Mouse (Mus musculus) heart, embryonic 10.5 days (tissue): ENCODE results near the gene Kdelr3. TPM values are rescaled to one million over a fixed set of nuclear protein-coding genes. Genes with fewer than 3 reads are reported as not detected.

Experiments used
- DNase-seq: peaks from one replicate; pipeline ENCODE4 v3.0.0-alpha.2; 2017; ENCODE audit warnings: low spot score
- H3K27ac ChIP-seq: fragments of 300-500 bp; sonication (generic); 2 replicates; pipeline ENCODE4 v1.5.1; 2016; ENCODE audit warnings: mild to moderate bottlenecking
- H3K27me3 ChIP-seq: fragments of 300-500 bp; sonication (generic); 2 replicates; pipeline ENCODE4 v1.6.1; 2016; ENCODE audit warnings: mild to moderate bottlenecking; ENCODE audit not compliant: poor library complexity, insufficient read depth, severe bottlenecking
- H3K36me3 ChIP-seq: fragments of 300-500 bp; sonication (generic); 2 replicates; pipeline ENCODE4 v1.6.1; 2016; ENCODE audit warnings: mild to moderate bottlenecking, moderate library complexity
- H3K4me1 ChIP-seq: fragments of 300-500 bp; sonication (generic); 2 replicates; pipeline ENCODE4 v1.6.1; 2016; ENCODE audit warnings: mild to moderate bottlenecking
- H3K4me3 ChIP-seq: fragments of 300-500 bp; sonication (generic); 2 replicates; pipeline ENCODE4 v1.5.1; 2016; ENCODE audit warnings: mild to moderate bottlenecking, moderate library complexity
- H3K9me3 ChIP-seq: fragments of 300-500 bp; sonication (generic); 2 replicates; pipeline ENCODE4 v1.6.1; 2016; ENCODE audit warnings: mild to moderate bottlenecking, moderate library complexity
- WGBS: fragments of 180-500 bp; shearing (Covaris S2); methylation state at CpG from one replicate; pipeline ENCODE4 v1.1.7; 2016; 5-methylcytosine and 5-hydroxymethylcytosine counted together
- microRNA-seq: library from miRNA; unstranded; fragments of <30 nt; microRNA quantifications from one replicate; pipeline ENCODE4, GENCODE M21; 2017
- polyA plus RNA-seq: library from polyadenylated mRNA; unstranded; fragments of >200 nt; fragmentation: Nextera tagmentation; extraction: Ambion mirVana; gene quantifications from 2 replicates; pipeline ENCODE4 v1.2.1, GENCODE M21; 2016

Gene Kdelr3
- polyA plus RNA-seq, 1 experiment from 2014 or later: 29.8 TPM

- WGBS: 75% methylated on average over 17 of the region's 17 CpGs
- Histone ChIP-seq H3K4me3 (peak overlapping the region; percentile 93), H3K27me3 (0 out of 2 replicates have a peak, but pooled peaks cover 5% of the 10 kb centered on the region), H3K27ac (peak overlapping the region; percentile 99), H3K36me3 (peaks cover 24% of the 10 kb centered on the region), H3K9me3 (no peaks in the 10 kb centered on the region; the same call in 1 of the 2 replicates), H3K4me1 (peaks cover 19% of the 10 kb centered on the region; the same call in 1 of the 2 replicates)
- DNase-seq: no peak
These were observed 31.1 kb downstream of the Kdelr3 start for GRCm38 (mm10) chr15:79547289-79547820.

GRCm38 (mm10) chr15:79548226-79548625, 32.0 kb downstream of the Kdelr3 start:
- 94% methylated on average over 2 of the region's 2 CpGs for WGBS
- Histone ChIP-seq H3K27me3 (peaks cover 6% of the 10 kb centered on the region; the same call in 1 of the 2 replicates), H3K9me3 (no peaks in the 10 kb centered on the region; the same call in 1 of the 2 replicates), H3K27ac (no peak overlapping the region), H3K4me3 (no peak overlapping the region), H3K4me1 (peaks cover 19% of the 10 kb centered on the region; the same call in 1 of the 2 replicates), H3K36me3 (peaks cover 15% of the 10 kb centered on the region)
- DNase-seq: no peak

GRCm38 (mm10) chr15:79552566-79552965, 36.4 kb downstream of the Kdelr3 start:
- Histone ChIP-seq H3K9me3 (no peaks in the 10 kb centered on the region; the same call in 1 of the 2 replicates), H3K36me3 (no peaks in the 10 kb centered on the region), H3K27ac (no peak overlapping the region), H3K4me1 (no peaks in the 10 kb centered on the region), H3K4me3 (no peak overlapping the region), H3K27me3 (peaks cover 10% of the 10 kb centered on the region; the same call in 1 of the 2 replicates)
- DNase-seq: no peak
- whole genome bisulfite sequencing: 62% methylated on average over 5 of the region's 5 CpGs

GRCm38 (mm10) chr15:79559649-79560048, 43.4 kb downstream of the Kdelr3 start:
- Histone ChIP-seq H3K36me3 (no peaks in the 10 kb centered on the region), H3K4me1 (peaks cover 4% of the 10 kb centered on the region), H3K9me3 (no peaks in the 10 kb centered on the region), H3K4me3 (no peak overlapping the region), H3K27me3 (no peaks in the 10 kb centered on the region), H3K27ac (no peak overlapping the region)
- DNase-seq: no peak
- WGBS: 62% methylated on average over 3 of the region's 3 CpGs

- H3K9me3 ChIP-seq: no peaks in the 10 kb centered on the region
- peaks cover 4% of the 10 kb centered on the region for H3K4me1 ChIP-seq
- H3K36me3 ChIP-seq: no peaks in the 10 kb centered on the region
- DNase-seq: no peak
- H3K27ac ChIP-seq: peak overlapping the region; percentile 42; the same call in 1 of the 2 replicates
- no peak overlapping the region for H3K4me3 ChIP-seq
- WGBS: 59% methylated on average over 9 of the region's 9 CpGs
- H3K27me3 ChIP-seq: 0 out of 2 replicates have a peak, but pooled peaks cover 4% of the 10 kb centered on the region
These were observed 46.2 kb downstream of the Kdelr3 start for GRCm38 (mm10) chr15:79562417-79562816.

GRCm38 (mm10) chr15:79575543-79576222, 59.5 kb downstream of the Kdelr3 start:
- Histone ChIP-seq H3K4me3 (no peak overlapping the region), H3K4me1 (no peaks in the 10 kb centered on the region), H3K9me3 (no peaks in the 10 kb centered on the region), H3K27me3 (no peaks in the 10 kb centered on the region), H3K27ac (no peak overlapping the region), H3K36me3 (no peaks in the 10 kb centered on the region)
- DNase-seq: no peak
- 55% methylated on average over 1 of the region's 1 CpGs for WGBS

- WGBS: 83% methylated on average over 2 of the region's 2 CpGs
- H3K27ac ChIP-seq: no peak overlapping the region
- DNase-seq: no peak
- H3K4me3 ChIP-seq: no peak overlapping the region
- no peaks in the 10 kb centered on the region for H3K4me1 ChIP-seq
- no peaks in the 10 kb centered on the region for H3K27me3 ChIP-seq
- no peaks in the 10 kb centered on the region for H3K9me3 ChIP-seq
- no peaks in the 10 kb centered on the region for H3K36me3 ChIP-seq
These were observed 60.7 kb downstream of the Kdelr3 start for GRCm38 (mm10) chr15:79576947-79577346.

Small RNAs within 50 kb of the gene (microRNA-seq; reads per million reads assigned to microRNA genes)
- gene Gm44302: not detected

Other genes starting within 250 kb of the Kdelr3 start
- 10.2 and 14.7 TPM in 2 replicates for gene Baiap2l2, start 230.9 kb upstream of the Kdelr3 start, polyA plus RNA-seq
- 17.2 and 17.3 TPM in 2 replicates for gene Pla2g6, start 188.0 kb upstream of the Kdelr3 start, polyA plus RNA-seq
- gene Maff, start 169.8 kb upstream of the Kdelr3 start, polyA plus RNA-seq: 1.6 and 2.0 TPM in 2 replicates
- 67.7 and 76.3 TPM in 2 replicates for gene Tmem184b, start 112.8 kb upstream of the Kdelr3 start, polyA plus RNA-seq
- 87.9 and 102 TPM in 2 replicates for gene Csnk1e, start 60.8 kb upstream of the Kdelr3 start, polyA plus RNA-seq
- 0.06 TPM in 1 of 2 replicates, not detected in the other for gene Kcnj4, start 11.2 kb upstream of the Kdelr3 start, polyA plus RNA-seq
- 33.3 and 37.5 TPM in 2 replicates for gene Ddx17, start 30.3 kb downstream of the Kdelr3 start, polyA plus RNA-seq
- gene Dmc1, start 88.7 kb downstream of the Kdelr3 start, polyA plus RNA-seq: 1.2 and 1.5 TPM in 2 replicates
- gene Fam227a, start 142.5 kb downstream of the Kdelr3 start, polyA plus RNA-seq: 0.55 and 1.1 TPM in 2 replicates
- 42.9 and 48.9 TPM in 2 replicates for gene Cby1, start 142.8 kb downstream of the Kdelr3 start, polyA plus RNA-seq
- 258 and 286 TPM in 2 replicates for gene Tomm22, start 154.4 kb downstream of the Kdelr3 start, polyA plus RNA-seq
- gene Josd1, start 171.5 kb downstream of the Kdelr3 start, polyA plus RNA-seq: 18.4 and 21.0 TPM in 2 replicates
- gene Gtpbp1, start 174.4 kb downstream of the Kdelr3 start, polyA plus RNA-seq: 38.1 and 38.3 TPM in 2 replicates
- 2.4 and 2.9 TPM in 2 replicates for gene Sun2, start 226.1 kb downstream of the Kdelr3 start, polyA plus RNA-seq